Mouse (Mus musculus) right cerebral cortex, postnatal 10 days (tissue): ENCODE measurements at regions not wholly inside any gene's neighbourhood (a gene's known extent, or its start where the extent isn't known, plus 50 kb on each side); places are given as distances from the start of the nearest gene placed in this dataset.

ENCODE experiments used
- DNase-seq, 2 experiments: peaks; one replicate each; pipeline ENCODE4 v3.0.0; 2021; ENCODE audit warnings: low spot score in 2 of 2

DNA sequence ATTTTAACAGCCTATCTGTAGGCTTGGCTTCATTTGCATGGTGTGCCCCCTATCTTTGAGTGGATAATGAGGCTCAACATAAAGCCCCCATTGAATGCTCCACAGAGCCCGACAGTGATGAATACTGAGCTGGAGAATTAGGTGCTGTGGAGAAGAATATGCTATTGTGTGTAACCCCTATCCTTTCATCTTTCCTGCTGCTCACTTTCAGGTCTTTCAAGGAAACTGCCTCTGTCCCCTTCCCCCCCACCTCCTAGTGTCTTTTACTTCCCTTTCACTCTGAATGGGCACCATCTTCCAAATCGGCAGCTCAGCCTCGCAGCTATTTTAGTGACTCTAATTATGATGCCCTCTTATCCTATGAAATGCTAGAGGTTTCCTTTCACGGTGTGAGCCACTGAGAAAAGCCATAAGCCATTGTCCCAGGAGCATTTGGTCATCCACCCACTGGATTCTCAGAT lies 549.8 kb upstream of the Btbd3 start:
- DNase-seq = peak in 1 of 2 experiments; percentile 30

DNA sequence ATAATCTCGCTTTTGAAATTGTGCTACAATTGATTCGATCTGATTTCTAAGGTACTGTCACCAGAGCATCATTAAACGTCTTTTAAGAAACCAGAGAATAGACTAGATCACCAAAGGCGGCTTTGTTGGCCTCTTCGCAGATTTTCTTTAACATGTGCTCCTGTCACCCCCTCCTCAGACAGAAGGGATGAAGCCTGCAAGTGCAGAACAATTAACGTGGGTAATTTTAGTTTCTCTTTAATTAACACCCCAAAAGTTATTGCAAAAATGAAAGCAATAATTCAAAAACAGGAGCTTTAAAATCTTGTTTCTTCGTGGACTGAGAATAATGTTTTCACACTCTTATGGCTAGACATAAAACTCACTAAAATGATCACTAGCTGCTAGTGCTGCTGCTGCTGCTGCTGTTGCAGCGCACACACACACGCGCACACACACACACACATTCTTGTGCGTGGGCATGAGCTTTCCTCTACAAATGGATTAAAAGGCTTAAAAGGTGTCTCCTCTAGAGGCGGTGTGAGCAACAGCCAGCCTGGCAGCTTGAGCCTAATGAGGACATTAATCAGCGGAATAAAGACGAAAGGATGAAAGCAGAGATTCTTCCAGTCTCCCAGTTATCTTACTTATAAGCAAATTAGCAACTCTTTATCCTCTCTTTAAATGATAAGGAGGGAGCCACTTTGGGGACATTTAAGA lies 550.5 kb upstream of the Btbd3 start:
- DNase-seq = peak; percentile 55 to 56

DNA sequence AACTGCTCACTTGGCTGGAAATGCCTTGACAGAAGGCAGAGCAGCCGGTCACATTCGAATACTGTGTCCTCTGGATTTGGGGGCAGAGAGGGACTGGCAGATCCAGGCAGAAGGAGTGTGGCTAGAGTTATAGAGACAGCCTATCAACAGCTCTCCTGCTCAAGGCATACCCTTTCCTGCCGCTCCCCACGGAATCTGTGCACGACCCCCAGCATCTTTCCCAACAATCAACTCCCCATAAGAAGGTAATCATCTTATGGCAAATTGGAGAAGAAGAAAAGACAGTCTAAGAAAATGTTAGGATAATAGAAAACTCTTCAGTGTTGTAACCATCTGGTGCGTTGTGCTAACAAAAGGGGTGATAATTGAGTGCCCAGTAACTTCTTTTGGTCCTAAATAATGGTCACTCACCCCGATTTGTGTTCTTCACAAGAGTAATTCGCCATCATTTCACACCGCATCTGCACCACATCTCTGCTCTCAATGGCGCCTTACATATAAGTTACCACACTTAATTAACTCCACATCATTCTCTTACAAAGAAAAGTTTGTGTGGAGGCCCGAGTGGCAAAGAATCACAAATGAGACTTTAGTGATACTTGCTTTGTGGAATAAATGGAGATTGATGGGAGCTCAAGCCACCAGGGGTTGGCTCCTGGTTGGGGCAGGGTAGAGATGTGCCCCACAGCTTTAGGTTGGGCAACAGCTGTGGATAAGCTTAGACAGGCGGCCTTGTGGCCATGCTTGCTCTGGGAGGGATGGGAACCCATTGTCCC lies 551.2 kb upstream of the Btbd3 start:
- DNase-seq = peak in 1 of 2 experiments; percentile 25

DNA sequence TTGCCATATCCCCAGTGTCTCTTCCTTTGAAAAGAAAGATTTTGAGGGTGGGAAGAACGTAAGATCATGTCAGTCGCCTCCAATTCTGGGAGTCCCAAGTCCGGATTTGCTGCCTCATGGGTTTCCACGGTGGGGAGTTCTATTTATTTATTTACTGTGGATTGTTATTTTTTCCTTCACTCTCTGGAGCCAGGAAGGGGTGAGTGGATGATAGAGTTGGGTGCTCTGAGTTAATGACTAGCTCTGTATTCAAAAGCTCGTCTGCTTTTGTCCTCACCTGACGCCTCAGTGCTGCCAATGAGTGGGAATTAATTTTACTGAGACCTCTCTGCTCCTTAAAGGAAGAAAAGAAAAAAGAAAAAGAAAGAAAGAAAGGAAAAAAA lies 551.8 kb upstream of the Btbd3 start:
- no peak for DNase-seq

DNA sequence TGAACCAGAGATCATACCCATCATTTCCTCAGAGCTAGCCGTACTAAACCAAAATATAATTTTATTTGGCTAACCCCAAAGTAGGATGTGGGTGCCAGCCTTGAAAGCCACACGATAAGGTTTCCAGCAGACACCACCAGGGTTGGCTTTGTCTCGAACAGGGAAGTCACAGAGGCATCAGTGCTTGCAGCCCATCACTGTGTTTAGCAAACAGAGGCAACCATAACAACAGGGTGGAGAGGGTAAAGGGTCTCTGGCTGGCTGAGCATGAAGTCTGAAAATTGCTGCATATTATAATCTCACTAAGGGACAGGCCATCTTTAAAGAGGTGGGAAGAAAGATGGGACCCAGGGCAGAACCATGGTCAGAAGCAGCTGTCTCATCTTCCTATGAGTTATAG lies 552.3 kb upstream of the Btbd3 start:
- DNase-seq = no peak

DNA sequence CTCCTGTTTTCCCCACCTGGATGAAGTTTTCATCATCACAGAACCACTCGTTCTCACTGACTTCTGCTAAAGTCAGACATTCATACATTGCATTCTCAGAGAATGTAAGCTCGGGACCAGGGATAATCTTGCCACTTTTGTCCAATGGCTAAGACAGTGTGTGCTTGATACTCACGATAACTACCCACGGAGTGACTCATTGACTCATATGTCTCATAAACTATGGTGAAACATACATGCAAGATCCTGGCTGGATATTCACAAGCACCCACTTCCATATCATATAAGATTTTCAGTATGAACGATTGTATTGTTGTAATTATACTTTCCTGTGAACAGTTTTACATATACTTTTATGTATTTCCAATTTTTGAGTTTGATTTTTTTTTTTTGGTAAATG lies 560.5 kb upstream of the Btbd3 start:
- DNase-seq = no peak

DNA sequence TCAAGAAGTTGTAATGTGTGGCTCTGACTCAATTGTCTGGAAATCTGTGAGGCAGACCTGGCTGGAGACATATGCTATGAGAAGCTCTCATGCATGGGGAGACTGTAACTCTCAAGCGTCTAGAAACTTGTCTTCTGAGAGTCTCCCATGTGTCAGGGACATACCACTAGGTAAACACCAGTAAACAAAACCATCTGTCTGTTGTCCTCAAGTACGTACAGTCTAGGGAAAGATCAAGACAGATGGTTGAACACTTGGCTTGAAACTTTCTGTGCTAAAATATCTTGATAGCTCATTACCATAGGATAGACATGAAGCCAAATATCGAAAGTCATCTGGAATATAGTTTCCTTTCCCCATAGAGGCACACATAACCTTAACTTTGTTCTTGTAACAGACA lies 562.3 kb upstream of the Btbd3 start:
- no peak for DNase-seq

DNA sequence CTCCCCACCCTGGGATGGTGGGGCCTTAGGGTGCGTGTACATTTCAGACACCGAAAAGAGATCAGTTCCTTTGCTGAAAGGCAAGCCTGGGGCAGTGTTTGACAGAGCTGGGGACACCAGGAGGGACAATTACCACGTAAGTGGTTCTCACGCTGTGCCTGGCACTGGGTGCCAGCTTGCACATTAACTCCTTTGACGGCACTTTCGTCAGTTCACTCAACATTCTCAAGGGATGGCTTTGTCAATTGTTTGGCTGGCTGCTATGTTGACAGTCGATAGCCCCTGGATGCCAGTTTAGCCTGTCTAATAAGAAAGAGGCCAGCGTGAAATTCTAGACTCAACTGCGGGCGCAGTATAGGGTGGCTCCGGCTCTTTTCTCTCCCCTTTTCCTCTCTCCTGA lies 569.2 kb upstream of the Btbd3 start:
- no peak for DNase-seq

DNA sequence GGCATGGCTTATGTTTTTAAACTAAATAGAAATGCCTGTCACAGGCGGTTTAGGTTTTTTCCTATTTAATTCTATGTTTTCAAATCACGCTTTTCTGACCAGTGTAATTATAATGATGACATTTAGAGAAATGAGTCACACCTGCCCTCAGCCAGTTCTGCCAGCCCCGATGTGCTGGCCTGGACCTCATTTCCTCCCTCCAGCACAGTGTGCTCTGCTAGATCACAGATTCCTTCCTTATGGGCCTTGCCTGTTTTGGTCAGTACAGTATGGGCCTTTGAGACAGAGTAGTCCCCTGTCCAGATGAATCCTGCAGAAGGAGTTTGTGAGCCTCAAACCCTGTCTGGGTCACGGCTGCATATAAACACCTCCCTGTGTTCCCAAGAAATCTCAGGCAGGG lies 569.6 kb upstream of the Btbd3 start:
- DNase-seq = no peak

DNA sequence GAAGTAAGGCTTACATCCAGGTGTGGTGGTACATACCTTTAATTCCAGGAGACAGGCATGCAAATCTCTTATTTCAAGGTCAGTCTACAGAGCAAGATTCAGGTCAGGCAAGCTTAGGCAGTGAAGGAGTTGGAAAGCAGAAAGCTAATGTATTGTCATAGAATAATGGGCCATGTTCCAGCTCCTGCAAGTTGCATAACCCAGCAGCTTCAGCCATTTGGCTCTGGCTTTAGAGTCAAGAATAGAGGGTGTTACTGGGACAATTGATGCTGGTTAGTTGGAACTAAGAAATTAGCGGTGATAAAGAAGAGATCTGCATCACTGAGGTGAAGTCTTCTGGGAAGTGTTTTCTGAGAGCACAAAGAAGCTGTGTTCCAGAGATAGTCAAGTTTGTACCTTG lies 565.3 kb upstream of the Jag1 start:
- DNase-seq = no peak

DNA sequence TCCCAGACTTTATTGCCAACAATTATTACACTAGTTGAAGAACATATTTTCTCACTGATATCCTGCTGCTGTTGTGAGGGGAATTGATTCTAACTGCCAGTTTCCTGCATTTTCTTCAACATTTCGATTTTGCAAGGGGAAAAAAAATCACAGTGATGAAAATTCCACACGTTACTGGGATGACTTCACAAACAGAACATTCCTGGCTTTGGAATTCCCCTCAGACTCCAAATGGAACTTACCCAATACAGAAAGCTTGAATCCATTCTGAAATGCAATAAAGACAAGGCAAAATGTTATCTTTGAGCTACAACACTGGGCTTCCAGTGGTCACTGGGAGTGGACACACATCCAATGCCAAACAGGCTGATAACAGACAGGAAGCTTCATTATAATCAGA lies 546.7 kb upstream of the Jag1 start:
- no peak for DNase-seq

DNA sequence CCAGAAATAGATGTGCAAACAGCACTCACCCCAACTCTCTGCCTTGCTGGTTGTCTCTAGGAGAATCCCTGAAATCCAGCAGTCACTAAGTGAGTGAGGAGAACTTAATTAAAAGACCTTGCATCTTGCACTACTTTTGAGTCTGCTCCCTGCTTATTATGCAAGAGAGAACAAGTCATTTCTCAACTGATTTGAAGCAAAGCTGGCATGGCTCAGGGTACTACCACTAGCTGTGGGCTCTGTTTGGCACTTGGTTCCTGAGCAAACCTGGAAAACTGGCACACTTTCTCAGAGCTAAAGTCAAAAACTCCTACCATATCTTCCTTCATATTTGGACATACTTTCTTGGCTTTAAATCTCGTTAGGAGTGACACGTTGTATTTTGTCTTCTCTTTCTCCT lies 545.8 kb upstream of the Jag1 start:
- no peak for DNase-seq

DNA sequence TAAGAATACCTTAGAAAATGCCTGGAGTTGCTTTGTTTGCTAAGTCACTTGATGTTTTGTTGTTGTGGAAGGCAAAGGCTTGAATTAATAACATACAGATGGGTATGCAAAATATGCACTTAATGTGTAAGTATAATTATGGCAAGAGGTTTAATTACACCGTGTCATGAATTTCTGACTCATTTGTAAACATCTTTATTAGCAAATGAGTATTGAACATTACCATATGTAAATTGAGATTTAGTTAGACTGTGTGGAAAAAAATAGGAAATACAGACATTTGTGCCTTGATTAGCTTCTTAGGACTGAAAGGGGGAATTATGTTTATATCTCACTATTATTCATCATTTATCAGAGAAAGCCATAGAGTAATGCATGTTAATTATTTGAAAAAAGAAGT lies 544.0 kb upstream of the Jag1 start:
- DNase-seq = no peak

DNA sequence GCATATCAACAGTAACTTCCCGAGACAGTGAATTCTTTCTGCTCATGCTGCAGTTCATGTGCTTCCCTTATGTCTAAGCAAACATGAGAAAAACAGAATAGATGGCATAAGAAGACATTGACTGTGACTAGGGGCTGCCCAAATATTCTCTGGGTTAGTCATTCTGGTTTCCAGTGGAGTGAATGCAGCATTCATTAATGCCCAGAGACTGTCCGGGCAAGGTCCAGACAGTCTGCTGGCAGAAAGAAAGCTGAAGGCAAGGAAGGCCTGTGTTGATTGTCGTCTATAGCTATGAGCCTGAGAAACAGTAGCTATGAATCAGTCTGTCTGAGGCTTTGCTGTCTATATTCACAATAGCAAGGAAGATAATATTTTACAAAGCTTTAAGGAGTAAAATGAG lies 537.9 kb upstream of the Jag1 start:
- no peak for DNase-seq

DNA sequence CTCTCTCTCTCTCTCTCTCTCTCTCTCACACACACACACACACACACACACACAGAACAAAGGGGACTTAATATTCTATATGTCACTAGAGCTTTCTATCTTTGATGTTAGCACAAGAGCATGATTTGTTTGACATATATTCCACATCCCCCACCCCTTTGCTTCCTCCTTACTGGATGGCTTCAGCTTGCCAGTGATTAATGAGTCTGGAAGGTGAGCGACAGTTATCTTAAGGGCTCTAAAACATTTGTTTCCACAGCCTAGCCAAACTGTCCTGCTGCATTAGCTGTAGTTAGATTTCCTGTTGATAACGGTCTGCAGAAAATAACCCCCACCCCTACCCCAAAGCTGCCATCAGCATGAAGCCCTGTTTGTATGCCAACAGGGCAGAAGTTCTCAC lies 527.7 kb upstream of the Jag1 start:
- DNase-seq = no peak

DNA sequence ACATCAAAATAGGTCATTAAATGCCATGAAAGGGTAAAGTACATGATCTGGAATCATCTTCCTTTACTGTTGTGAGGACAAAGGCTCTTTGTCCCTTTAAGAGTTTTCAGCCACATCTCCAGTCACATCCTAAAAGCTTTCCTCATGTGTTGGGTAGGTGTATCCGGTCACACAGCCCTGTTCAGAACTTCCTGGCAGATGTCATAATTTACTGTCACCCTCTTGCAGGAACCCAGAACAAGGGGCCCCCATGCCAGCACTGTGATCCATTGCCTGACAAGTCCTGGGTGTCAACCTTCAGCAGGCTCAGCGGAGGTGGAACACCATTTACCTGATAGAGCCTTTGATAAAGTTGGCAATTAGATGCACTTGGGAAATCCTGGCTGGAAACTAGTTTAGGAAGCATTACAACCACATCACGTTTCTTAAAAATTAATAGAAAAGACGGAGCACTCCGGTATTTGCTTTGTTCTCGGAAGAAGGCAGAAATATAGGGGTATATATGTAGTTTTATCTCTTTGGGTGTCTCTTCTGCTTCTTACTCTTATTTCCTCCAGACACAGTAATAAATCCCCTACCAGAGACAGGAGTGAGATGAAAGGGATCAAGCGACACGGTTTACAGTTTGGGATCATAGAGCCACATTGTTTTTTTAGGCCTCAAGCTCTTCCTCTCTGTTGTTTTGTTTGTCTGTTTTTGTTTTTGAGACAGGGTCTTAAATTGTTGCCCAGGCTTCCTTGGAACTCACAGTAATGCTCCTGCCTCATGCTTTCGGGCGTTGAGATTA lies 527.0 kb upstream of the Jag1 start:
- no peak for DNase-seq

DNA sequence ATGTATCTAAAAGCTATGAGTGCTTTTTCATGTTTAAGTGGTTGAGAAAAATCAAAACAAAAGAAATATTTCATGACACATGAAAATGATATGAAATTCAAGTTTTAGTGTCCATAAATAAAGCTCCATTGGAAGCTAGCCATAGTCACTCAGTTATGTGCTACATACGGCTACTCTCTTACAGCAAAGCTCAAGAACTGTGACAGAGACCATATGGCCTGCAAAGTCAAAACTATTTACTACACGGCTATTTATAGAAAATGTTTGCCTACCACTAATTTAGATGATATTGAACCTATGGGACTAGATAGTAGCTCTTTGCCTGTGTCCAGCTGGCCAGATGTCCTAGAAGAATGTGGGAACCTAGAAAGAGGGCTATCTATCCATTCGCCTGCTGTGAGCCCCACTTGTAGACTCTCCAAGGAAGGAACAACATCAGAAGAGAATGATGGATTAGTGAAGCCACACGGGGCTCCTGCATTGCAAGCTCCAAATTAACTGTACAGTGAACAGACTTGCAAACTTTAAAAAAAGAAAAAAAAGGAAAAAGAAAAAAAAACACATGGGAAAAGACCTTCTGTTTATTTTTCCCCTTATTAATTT lies 518.7 kb upstream of the Jag1 start:
- DNase-seq = no peak

DNA sequence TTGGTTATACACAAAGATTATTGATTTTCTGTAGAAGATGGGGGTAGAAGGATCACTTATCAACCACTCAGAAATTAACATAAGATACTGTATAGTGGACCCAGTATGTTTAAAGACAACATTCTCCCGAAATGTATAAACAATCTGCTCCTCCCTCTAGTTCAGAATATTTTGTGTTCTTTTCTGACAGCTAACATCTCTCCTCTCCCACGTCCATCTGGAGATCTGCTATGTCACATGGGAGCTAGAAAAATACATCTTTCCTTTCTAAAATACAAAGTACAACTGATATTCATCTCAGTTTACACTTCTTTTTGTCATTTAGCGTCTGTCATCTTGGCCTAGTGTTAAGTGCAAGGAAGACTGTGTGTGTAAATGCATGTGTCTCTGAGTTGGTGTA lies 500.2 kb upstream of the Jag1 start:
- DNase-seq = peak in 1 of 2 experiments; percentile 27

DNA sequence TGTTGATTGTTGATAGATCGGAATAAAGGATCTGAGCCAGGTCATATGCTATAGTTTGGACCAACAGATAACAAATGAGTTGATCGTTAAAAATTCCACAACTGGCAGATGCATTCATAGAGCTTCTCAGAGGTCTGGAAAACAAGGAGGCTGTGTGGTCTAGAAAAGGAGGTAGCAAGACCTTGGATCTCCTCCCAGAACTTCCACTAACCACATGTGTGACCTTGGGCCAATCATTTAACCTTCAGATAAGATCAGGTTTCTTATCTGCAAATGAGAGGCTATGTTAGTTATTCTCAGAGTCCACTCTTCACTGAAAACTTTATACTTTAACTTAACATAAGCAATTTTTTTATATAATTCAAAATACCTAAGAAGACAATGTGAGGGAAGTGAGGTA lies 497.3 kb upstream of the Jag1 start:
- no peak for DNase-seq

DNA sequence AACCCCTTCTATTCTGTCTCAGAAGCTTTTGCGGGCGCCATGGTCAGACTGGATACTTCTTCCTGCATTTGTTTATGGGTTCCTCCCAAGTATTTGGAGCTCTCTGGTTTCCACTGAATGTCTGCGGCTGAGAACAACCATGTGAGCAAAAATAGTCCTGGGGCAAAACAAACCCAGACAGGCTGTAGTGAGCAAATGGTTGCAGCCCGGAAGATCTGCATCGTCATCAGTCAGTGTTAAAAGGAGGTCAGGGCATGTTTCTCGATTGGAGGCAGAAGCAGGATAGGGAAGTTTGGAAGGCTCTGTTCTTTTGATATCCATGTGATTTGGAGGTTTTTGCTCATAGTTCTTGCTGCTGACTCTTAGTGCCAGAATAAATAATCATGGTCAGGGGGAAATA lies 492.1 kb upstream of the Jag1 start:
- no peak for DNase-seq

DNA sequence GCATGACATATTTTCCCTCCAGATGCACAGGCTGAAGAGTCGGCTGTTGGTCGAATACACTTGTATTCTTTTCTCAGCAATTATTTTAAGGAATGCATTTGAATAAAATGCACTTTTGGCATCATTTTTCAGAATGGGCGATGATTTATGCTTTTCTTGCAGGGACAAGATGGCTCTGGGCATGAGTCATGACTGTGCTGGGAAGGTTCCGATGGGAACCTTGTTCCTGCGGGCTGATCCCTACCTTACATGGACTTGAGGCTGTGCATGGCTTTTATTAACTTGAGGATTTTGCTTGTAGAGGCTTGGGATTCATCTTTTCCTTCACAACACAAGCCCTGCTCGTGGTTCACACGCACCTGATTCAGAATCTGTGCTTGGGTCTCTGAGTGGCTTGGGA lies 481.7 kb upstream of the Jag1 start:
- DNase-seq = no peak

DNA sequence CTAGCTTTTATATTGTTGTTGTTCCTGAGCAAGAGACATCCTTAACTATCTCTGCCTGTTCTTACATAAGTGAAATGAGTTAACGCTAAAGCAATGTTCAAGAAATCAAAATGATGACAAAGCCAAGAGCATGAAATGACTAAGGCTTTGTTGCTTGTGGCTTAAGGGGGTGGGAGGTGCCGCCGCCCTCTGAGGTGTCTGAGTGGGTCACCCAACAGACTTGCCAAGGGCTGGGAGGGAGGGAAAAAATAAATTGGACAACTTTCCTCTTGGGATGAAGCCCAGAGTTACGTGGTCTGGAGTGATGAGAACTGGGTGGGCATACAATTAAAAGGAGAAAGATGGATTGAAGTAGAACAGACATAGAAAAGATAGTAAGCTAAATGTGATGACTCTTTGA lies 478.1 kb upstream of the Jag1 start:
- no peak for DNase-seq
